Comparison of ENCODE assay signal across 7 mouse cellular contexts in genomic region chr8:83875656-83876040, GRCm38 (mm10). TPM values are rescaled to one million over a fixed set of nuclear protein-coding genes. Genes with fewer than 3 reads are reported as not detected.
DNase-seq lines count a peak whose midpoint lies in the region; ATAC-seq and TF ChIP-seq lines count a peak whose summit lies in the region.

No protein-coding gene starts in this region.

- WGBS in lung, embryonic 14.5 days: under 1% methylated on average over 10 of the region's 11 CpGs
- 0% methylated on average over 7 of the region's 11 CpGs for whole genome bisulfite sequencing in embryonic facial prominence, embryonic 12.5 days
- WGBS in hindbrain, embryonic 12.5 days: 0% methylated on average over 7 of the region's 11 CpGs
- 2% methylated on average over 10 of the region's 11 CpGs for WGBS in liver, postnatal 0 days (ENCODE audit: insufficient replicate concordance)
- WGBS in small intestine, adult 2 months: 2% methylated on average over 8 of the region's 11 CpGs

- peak overlapping the region; percentile 72 for H3K4me3 ChIP-seq in lung, embryonic 14.5 days (ENCODE audit: low read depth, low read length)
- H3K4me3 ChIP-seq in embryonic facial prominence, embryonic 12.5 days: peak overlapping the region; percentile 64
- peak overlapping the region; percentile 52 for H3K4me3 ChIP-seq in hindbrain, embryonic 12.5 days
- H3K4me3 ChIP-seq in liver, postnatal 0 days (ENCODE audit: low read depth, low read length): peak overlapping the region; percentile 56
- peak overlapping the region; percentile 68 for H3K4me3 ChIP-seq in small intestine, adult 2 months (ENCODE audit: low read depth, low read length)

- H3K36me3 ChIP-seq in lung, embryonic 14.5 days (ENCODE audit: insufficient read depth): no peaks in the 10 kb centered on the region
- H3K36me3 ChIP-seq in embryonic facial prominence, embryonic 12.5 days: no peaks in the 10 kb centered on the region
- H3K36me3 ChIP-seq in hindbrain, embryonic 12.5 days: no peaks in the 10 kb centered on the region
- H3K36me3 ChIP-seq in liver, postnatal 0 days (replicated peaks; ENCODE audit: insufficient read depth, low read length): no peaks in the 10 kb centered on the region
- no peaks in the 10 kb centered on the region for H3K36me3 ChIP-seq in small intestine, adult 2 months (ENCODE audit: control insufficient read depth, insufficient read depth, low read length)

- no peak for TF ChIP-seq EP300 in liver, postnatal 0 days (IDR thresholded peaks at IDR 0.05; ENCODE audit: low read depth)

- H3K9ac ChIP-seq in lung, embryonic 14.5 days: peak overlapping the region; percentile 76
- H3K9ac ChIP-seq in embryonic facial prominence, embryonic 12.5 days: peak overlapping the region; percentile 73
- peak overlapping the region; percentile 65 for H3K9ac ChIP-seq in hindbrain, embryonic 12.5 days
- no peak overlapping the region for H3K9ac ChIP-seq in liver, postnatal 0 days (replicated peaks)

- no peak for DNase-seq in lung, embryonic 14.5 days
- DNase-seq in lung, postnatal 25 days (ENCODE audit: low spot score): no peak
- no peak for DNase-seq in liver, postnatal 0 days
- no peak for DNase-seq in thymus, postnatal 0 days (ENCODE audit: low spot score)

- no peaks in the 10 kb centered on the region for H3K9me3 ChIP-seq in lung, embryonic 14.5 days (ENCODE audit: low read depth, low read length)
- H3K9me3 ChIP-seq in embryonic facial prominence, embryonic 12.5 days: no peaks in the 10 kb centered on the region
- no peaks in the 10 kb centered on the region for H3K9me3 ChIP-seq in hindbrain, embryonic 12.5 days (replicated peaks)
- no peaks in the 10 kb centered on the region for H3K9me3 ChIP-seq in liver, postnatal 0 days (ENCODE audit: low read length)

- H3K27ac ChIP-seq in lung, embryonic 14.5 days (ENCODE audit: low read depth): peak overlapping the region; percentile 42; the same call in 1 of the 2 replicates
- 0 out of 2 replicates have a peak overlapping the region, but pooled peaks have one; percentile 23 for H3K27ac ChIP-seq in embryonic facial prominence, embryonic 12.5 days
- H3K27ac ChIP-seq in hindbrain, embryonic 12.5 days: peak overlapping the region; percentile 75
- no peak overlapping the region for H3K27ac ChIP-seq in liver, postnatal 0 days (ENCODE audit: low read depth)
- H3K27ac ChIP-seq in small intestine, adult 2 months (ENCODE audit: insufficient read depth, low read depth, low read length): peak overlapping the region; percentile 45; the same call in 1 of the 2 replicates

- no peak for TF ChIP-seq POLR2A in small intestine, adult 2 months (IDR thresholded peaks at IDR 0.05; ENCODE audit: low read depth, low read length)

- no peak for TF ChIP-seq CTCF in lung, embryonic 14.5 days (IDR thresholded peaks at IDR 0.05; ENCODE audit: low read depth)
- no peak for TF ChIP-seq CTCF in liver, postnatal 0 days (IDR thresholded peaks at IDR 0.05; ENCODE audit: low read depth)
- TF ChIP-seq CTCF in small intestine, adult 2 months (IDR thresholded peaks at IDR 0.05; ENCODE audit: extremely low read depth, insufficient read length, insufficient replicate concordance, low read depth, low read length): no peak

- H3K4me1 ChIP-seq in lung, embryonic 14.5 days (ENCODE audit: insufficient read depth): peaks cover 4% of the 10 kb centered on the region; the same call in 1 of the 2 replicates
- peaks cover 18% of the 10 kb centered on the region for H3K4me1 ChIP-seq in embryonic facial prominence, embryonic 12.5 days
- H3K4me1 ChIP-seq in hindbrain, embryonic 12.5 days: peaks cover 21% of the 10 kb centered on the region
- H3K4me1 ChIP-seq in liver, postnatal 0 days (ENCODE audit: insufficient read depth): peaks cover 14% of the 10 kb centered on the region
- H3K4me1 ChIP-seq in small intestine, adult 2 months (ENCODE audit: control insufficient read depth, insufficient read depth, insufficient read length, low read length): peaks cover 8% of the 10 kb centered on the region

- peak overlapping the region; percentile 95 for H3K4me2 ChIP-seq in lung, embryonic 14.5 days
- peak overlapping the region; percentile 85 for H3K4me2 ChIP-seq in embryonic facial prominence, embryonic 12.5 days (replicated peaks)
- H3K4me2 ChIP-seq in hindbrain, embryonic 12.5 days (replicated peaks): peak overlapping the region; percentile 75
- H3K4me2 ChIP-seq in liver, postnatal 0 days (ENCODE audit: low read depth, low read length): peak overlapping the region; percentile 81

- peak; percentile 45; the same call in 1 of the 2 replicates for ATAC-seq in lung, embryonic 14.5 days (ENCODE audit: insufficient read depth)
- no peak for ATAC-seq in embryonic facial prominence, embryonic 12.5 days (ENCODE audit: insufficient number of reproducible peaks, insufficient read depth, low FRiP score, low TSS enrichment)
- ATAC-seq in hindbrain, embryonic 12.5 days (ENCODE audit: low FRiP score): peak; percentile 45
- no peak for ATAC-seq in liver, postnatal 0 days

- peaks cover 10% of the 10 kb centered on the region for H3K27me3 ChIP-seq in lung, embryonic 14.5 days (ENCODE audit: insufficient read depth, low read length)
- peaks cover 23% of the 10 kb centered on the region for H3K27me3 ChIP-seq in embryonic facial prominence, embryonic 12.5 days
- peaks cover 17% of the 10 kb centered on the region for H3K27me3 ChIP-seq in hindbrain, embryonic 12.5 days
- H3K27me3 ChIP-seq in liver, postnatal 0 days (ENCODE audit: insufficient read depth, low read length): peaks cover 35% of the 10 kb centered on the region
- peaks cover 31% of the 10 kb centered on the region for H3K27me3 ChIP-seq in small intestine, adult 2 months (ENCODE audit: control insufficient read depth, insufficient read depth, low read length)

RNA-seq across cellular contexts. Expression of gene Adgrl1, which starts 24.3 kb away (rescaled TPM):
- polyA plus RNA-seq in lung, embryonic 14.5 days (2014; fragmentation: Nextera tagmentation; extraction: Ambion mirVana): 23.3 and 29.1 TPM in 2 replicates
- polyA plus RNA-seq in embryonic facial prominence, embryonic 12.5 days (2016; fragmentation: Nextera tagmentation; extraction: Ambion mirVana): 36.7 TPM in 2 replicates
- polyA plus RNA-seq in hindbrain, embryonic 12.5 days (2016; fragmentation: Nextera tagmentation; extraction: Ambion mirVana): 38.7 and 41.5 TPM in 2 replicates
- polyA plus RNA-seq in liver, postnatal 0 days (2015; fragmentation: Nextera tagmentation; extraction: Ambion mirVana): 0.96 and 1.5 TPM in 2 replicates
- polyA plus RNA-seq in small intestine, adult 2 months (2012; rRNA removed): 16.0 and 19.1 TPM in 2 replicates
- polyA plus RNA-seq in thymus, postnatal 0 days (2015; fragmentation: Nextera tagmentation; extraction: Ambion mirVana): 7.8 and 14.3 TPM in 2 replicates

Comparison
In these comparisons a context has a peak if more than half of its experiments do, and no peak if none do; other contexts are left out.
1. ATAC-seq: peak in lung, embryonic 14.5 days (single experiment) and hindbrain, embryonic 12.5 days (single experiment); none in embryonic facial prominence, embryonic 12.5 days (single experiment) and liver, postnatal 0 days (single experiment).
2. Peak in every context shown above with its lines, with median percentiles within 50 percentile points of each other: H3K4me2 ChIP-seq and H3K4me3 ChIP-seq.